Mouse (Mus musculus) liver, embryonic 12.5 days (tissue): ENCODE measurements at regions not wholly inside any gene's neighbourhood (a gene's known extent, or its start where the extent isn't known, plus 50 kb on each side); places are given as distances from the start of the nearest gene placed in this dataset.

Experiments used
- ATAC-seq: fragments of 200-750 bp; cut with Nextera tagmentation; 2 replicates; pipeline ENCODE4 v1.8.0; 2017; ENCODE audit warnings: moderate number of reproducible peaks, mild to moderate bottlenecking, moderate library complexity
- H3K27ac ChIP-seq: fragments of 300-500 bp; sonication (generic); 2 replicates; pipeline ENCODE4 v1.5.1; 2016; ENCODE audit warnings: mild to moderate bottlenecking
- H3K27me3 ChIP-seq: fragments of 300-500 bp; sonication (generic); replicated peaks from 2 replicates; pipeline ENCODE4 v1.6.1; 2016; ENCODE audit warnings: mild to moderate bottlenecking, moderate library complexity
- H3K36me3 ChIP-seq: fragments of 300-500 bp; sonication (generic); 2 replicates; pipeline ENCODE4 v1.6.1; 2016; ENCODE audit warnings: mild to moderate bottlenecking, moderate library complexity
- H3K4me1 ChIP-seq: fragments of 300-500 bp; sonication (generic); 2 replicates; pipeline ENCODE4 v1.6.1; 2016
- H3K4me2 ChIP-seq: fragments of 300-500 bp; sonication (generic); 2 replicates; pipeline ENCODE4 v1.6.1; 2016; ENCODE audit warnings: mild to moderate bottlenecking, moderate library complexity
- H3K4me3 ChIP-seq: fragments of 300-500 bp; sonication (generic); 2 replicates; pipeline ENCODE4 v1.5.1; 2016; ENCODE audit warnings: mild to moderate bottlenecking, moderate library complexity
- H3K9ac ChIP-seq: fragments of 300-500 bp; sonication (generic); 2 replicates; pipeline ENCODE4 v1.6.1; 2016; ENCODE audit warnings: mild to moderate bottlenecking, moderate library complexity
- H3K9me3 ChIP-seq: fragments of 300-500 bp; sonication (generic); replicated peaks from 2 replicates; pipeline ENCODE4 v1.6.1; 2016; ENCODE audit warnings: mild to moderate bottlenecking, moderate library complexity
- WGBS: fragments of 180-500 bp; shearing (Covaris S2); methylation state at CpG from one replicate; pipeline ENCODE4 v1.1.7; 2016; ENCODE audit not compliant: insufficient replicate concordance; 5-methylcytosine and 5-hydroxymethylcytosine counted together

- 64% methylated on average over 3 of the region's 3 CpGs for WGBS
- no peaks in the 10 kb centered on the region for H3K27me3 ChIP-seq
- no peaks in the 10 kb centered on the region for H3K36me3 ChIP-seq
- H3K9me3 ChIP-seq = no peaks in the 10 kb centered on the region
- no peak for ATAC-seq
- no peak overlapping the region for H3K9ac ChIP-seq
- no peaks in the 10 kb centered on the region for H3K4me1 ChIP-seq
- no peak overlapping the region for H3K4me2 ChIP-seq
- H3K4me3 ChIP-seq = no peak overlapping the region
- no peak overlapping the region for H3K27ac ChIP-seq
Measured at GRCm38 (mm10) chr10:118573247-118573646, 132.4 kb downstream of the Ifng start.

- H3K27me3 ChIP-seq = no peaks in the 10 kb centered on the region
- H3K4me2 ChIP-seq = no peak overlapping the region
- H3K9me3 ChIP-seq = no peaks in the 10 kb centered on the region
- no peak overlapping the region for H3K9ac ChIP-seq
- no peaks in the 10 kb centered on the region for H3K36me3 ChIP-seq
- no peak overlapping the region for H3K27ac ChIP-seq
- WGBS = 68% methylated on average over 7 of the region's 7 CpGs
- H3K4me1 ChIP-seq = no peaks in the 10 kb centered on the region
- H3K4me3 ChIP-seq = no peak overlapping the region
- no peak for ATAC-seq
Measured at GRCm38 (mm10) chr10:118575570-118575969, 134.7 kb downstream of the Ifng start.

GRCm38 (mm10) chr10:118581376-118581775, 140.5 kb downstream of the Ifng start:
- WGBS = 28% methylated on average over 2 of the region's 2 CpGs
- Histone ChIP-seq H3K27me3 (no peaks in the 10 kb centered on the region), H3K4me3 (no peak overlapping the region), H3K9me3 (no peaks in the 10 kb centered on the region), H3K9ac (no peak overlapping the region), H3K36me3 (no peaks in the 10 kb centered on the region), H3K27ac (no peak overlapping the region), H3K4me2 (no peak overlapping the region), H3K4me1 (no peaks in the 10 kb centered on the region)
- peak; percentile 21; the same call in 1 of the 2 replicates for ATAC-seq

DNA sequence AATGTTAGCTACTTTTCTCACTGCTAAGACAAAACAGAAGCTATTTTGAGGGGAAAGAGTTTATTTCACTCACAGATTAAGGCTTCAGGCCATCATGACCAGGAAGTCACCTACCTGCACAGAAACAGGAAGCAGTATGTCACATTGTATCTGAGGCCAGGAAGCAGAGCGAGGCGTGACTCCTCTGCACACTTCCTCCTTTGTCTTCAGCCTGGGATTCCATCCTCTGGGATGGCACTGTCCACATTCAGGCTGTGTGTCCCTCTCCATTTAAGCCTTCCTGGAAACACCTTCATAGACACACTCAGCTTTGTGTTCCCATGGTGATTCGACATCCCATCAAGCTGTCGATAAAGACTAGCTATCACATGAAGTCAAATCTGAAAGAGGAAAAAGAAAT, 145.0 kb downstream of the Ifng start:
- Histone ChIP-seq H3K4me3 (no peak overlapping the region), H3K9me3 (no peaks in the 10 kb centered on the region), H3K4me2 (no peak overlapping the region), H3K9ac (no peak overlapping the region), H3K36me3 (no peaks in the 10 kb centered on the region), H3K27ac (no peak overlapping the region), H3K4me1 (no peaks in the 10 kb centered on the region), H3K27me3 (no peaks in the 10 kb centered on the region)
- no peak for ATAC-seq
- 64% methylated on average over 4 of the region's 4 CpGs for WGBS

GRCm38 (mm10) chr10:118588198-118588597, 147.4 kb downstream of the Ifng start:
- no peak for ATAC-seq
- Histone ChIP-seq H3K9me3 (no peaks in the 10 kb centered on the region), H3K4me2 (no peak overlapping the region), H3K27ac (no peak overlapping the region), H3K36me3 (no peaks in the 10 kb centered on the region), H3K4me1 (no peaks in the 10 kb centered on the region), H3K4me3 (no peak overlapping the region), H3K27me3 (no peaks in the 10 kb centered on the region), H3K9ac (no peak overlapping the region)
- 28% methylated on average over 8 of the region's 8 CpGs for WGBS

GRCm38 (mm10) chr10:118592648-118593368, 152.0 kb downstream of the Ifng start:
- no peaks in the 10 kb centered on the region for H3K9me3 ChIP-seq
- no peaks in the 10 kb centered on the region for H3K27me3 ChIP-seq
- no peak overlapping the region for H3K4me2 ChIP-seq
- H3K4me3 ChIP-seq = no peak overlapping the region
- H3K9ac ChIP-seq = no peak overlapping the region
- no peaks in the 10 kb centered on the region for H3K36me3 ChIP-seq
- H3K4me1 ChIP-seq = peaks cover 8% of the 10 kb centered on the region; the same call in 1 of the 2 replicates
- no peak overlapping the region for H3K27ac ChIP-seq
- ATAC-seq = no peak
- 35% methylated on average over 16 of the region's 16 CpGs for WGBS

GRCm38 (mm10) chr10:118596206-118596605, 155.4 kb downstream of the Ifng start:
- H3K27ac ChIP-seq = no peak overlapping the region
- H3K9me3 ChIP-seq = no peaks in the 10 kb centered on the region
- WGBS = 45% methylated on average over 8 of the region's 8 CpGs
- no peaks in the 10 kb centered on the region for H3K27me3 ChIP-seq
- ATAC-seq = no peak
- no peak overlapping the region for H3K4me2 ChIP-seq
- H3K9ac ChIP-seq = no peak overlapping the region
- no peaks in the 10 kb centered on the region for H3K36me3 ChIP-seq
- no peak overlapping the region for H3K4me3 ChIP-seq
- peaks cover 8% of the 10 kb centered on the region; the same call in 1 of the 2 replicates for H3K4me1 ChIP-seq

GRCm38 (mm10) chr10:118598497-118598896, 157.7 kb downstream of the Ifng start:
- no peak overlapping the region for H3K4me3 ChIP-seq
- no peaks in the 10 kb centered on the region for H3K9me3 ChIP-seq
- H3K4me1 ChIP-seq = peaks cover 15% of the 10 kb centered on the region
- no peak overlapping the region for H3K9ac ChIP-seq
- no peaks in the 10 kb centered on the region for H3K36me3 ChIP-seq
- H3K27me3 ChIP-seq = no peaks in the 10 kb centered on the region
- H3K4me2 ChIP-seq = no peak overlapping the region
- no peak overlapping the region for H3K27ac ChIP-seq
- 77% methylated on average over 4 of the region's 4 CpGs for WGBS
- ATAC-seq = no peak

DNA sequence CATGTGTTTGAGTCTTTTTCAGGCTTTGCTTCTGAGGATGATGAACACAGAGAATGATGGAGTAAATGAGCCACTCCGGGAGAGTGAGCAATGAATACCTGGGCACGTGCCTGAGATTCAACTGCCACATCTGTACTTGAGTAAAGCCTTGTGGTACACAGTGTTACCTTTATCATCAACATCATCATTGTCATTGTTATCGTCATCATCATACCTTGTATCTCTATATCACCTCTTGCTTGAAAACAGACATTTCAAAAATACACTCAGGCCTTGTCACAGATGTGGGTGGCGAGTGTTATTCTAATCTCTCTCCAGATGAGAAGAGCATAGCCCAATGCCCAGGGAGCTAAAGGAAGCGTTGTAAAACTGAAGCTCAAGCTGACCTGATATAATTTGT, 158.4 kb downstream of the Ifng start:
- Histone ChIP-seq H3K4me2 (no peak overlapping the region), H3K27me3 (no peaks in the 10 kb centered on the region), H3K36me3 (no peaks in the 10 kb centered on the region), H3K4me1 (peaks cover 22% of the 10 kb centered on the region), H3K4me3 (no peak overlapping the region), H3K27ac (no peak overlapping the region), H3K9me3 (no peaks in the 10 kb centered on the region), H3K9ac (no peak overlapping the region)
- no peak for ATAC-seq
- 61% methylated on average over 5 of the region's 5 CpGs for WGBS

- Histone ChIP-seq H3K4me2 (no peak overlapping the region), H3K9me3 (no peaks in the 10 kb centered on the region), H3K36me3 (no peaks in the 10 kb centered on the region), H3K27ac (no peak overlapping the region), H3K4me3 (no peak overlapping the region), H3K4me1 (peaks cover 23% of the 10 kb centered on the region), H3K9ac (no peak overlapping the region), H3K27me3 (no peaks in the 10 kb centered on the region)
- WGBS = 36% methylated on average over 4 of the region's 4 CpGs
- no peak for ATAC-seq
Measured at GRCm38 (mm10) chr10:118599610-118600009, 158.8 kb downstream of the Ifng start.

DNA sequence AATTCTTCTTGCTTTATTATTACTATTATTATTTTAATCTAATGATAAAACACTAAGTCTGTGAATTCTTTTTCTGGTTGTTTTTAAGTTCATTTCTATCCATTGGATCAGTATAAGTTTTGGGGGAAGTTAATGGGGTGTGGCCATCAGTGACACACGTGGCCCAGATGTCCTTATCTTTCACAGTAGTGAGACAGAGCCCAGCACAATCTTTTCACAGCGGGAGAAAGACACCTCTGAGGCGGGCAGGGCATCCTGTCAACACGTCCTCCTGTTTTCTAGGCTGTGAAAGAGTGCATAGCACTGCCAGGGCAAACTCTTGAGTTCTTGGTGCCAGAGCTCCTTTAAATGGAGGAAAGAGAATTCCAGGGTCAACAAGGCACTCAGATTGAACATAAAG, 162.1 kb downstream of the Ifng start:
- no peak overlapping the region for H3K27ac ChIP-seq

GRCm38 (mm10) chr10:118603857-118604414, 163.1 kb downstream of the Ifng start:
- Histone ChIP-seq H3K27me3 (no peaks in the 10 kb centered on the region), H3K27ac (no peak overlapping the region), H3K4me2 (peak overlapping the region; percentile 23), H3K36me3 (no peaks in the 10 kb centered on the region), H3K9me3 (no peaks in the 10 kb centered on the region), H3K9ac (no peak overlapping the region), H3K4me1 (peaks cover 14% of the 10 kb centered on the region), H3K4me3 (no peak overlapping the region)
- WGBS = 35% methylated on average over 13 of the region's 13 CpGs
- peak; percentile 74 for ATAC-seq

More for the DNA sequence above, 162.1 kb downstream of the Ifng start:
- Histone ChIP-seq H3K9me3 (no peaks in the 10 kb centered on the region), H3K4me2 (no peak overlapping the region), H3K4me3 (no peak overlapping the region), H3K36me3 (no peaks in the 10 kb centered on the region), H3K4me1 (peaks cover 14% of the 10 kb centered on the region), H3K9ac (no peak overlapping the region), H3K27me3 (no peaks in the 10 kb centered on the region)
- peak; percentile 85 for ATAC-seq
- WGBS = 17% methylated on average over 4 of the region's 4 CpGs
